ENCODE assay signal across 21 mouse cellular contexts in genomic region chr2:153151926-153152665, GRCm38 (mm10). TPM values are rescaled to one million over a fixed set of nuclear protein-coding genes. Genes with fewer than 3 reads are reported as not detected.
DNase-seq lines count a peak whose midpoint lies in the region; ATAC-seq lines count a peak whose summit lies in the region.
"Had no signal": no experiment of that assay in that cellular context is flagged by ENCODE, and none has a peak within 500 bp of the region (broad histone marks: within the 10 kb centered on the region; RNA-seq: fewer than 3 reads in every experiment).

No protein-coding gene starts in this region.

- WGBS in heart, embryonic 11.5 days (ENCODE audit: insufficient replicate concordance) = 67% methylated on average over 8 of the region's 8 CpGs

- no peak for ATAC-seq in heart, embryonic 11.5 days (replicated peaks; ENCODE audit: insufficient number of reproducible peaks, low FRiP score, low TSS enrichment)
- peak; percentile 45 for ATAC-seq in CD4-positive, CD25-positive, alpha-beta regulatory T cell, adult 4 months
- ATAC-seq in megakaryocyte, adult 5-6 weeks (ENCODE audit: poor library complexity, severe bottlenecking) = peak; percentile 37
- ATAC-seq: inflammation-experienced regulatory T-cells, adult 6 months; liver, postnatal 0 days had no signal

- no peak overlapping the region for H3K27ac ChIP-seq in heart, embryonic 11.5 days (ENCODE audit: low read depth, low read length)
- H3K27ac ChIP-seq: forebrain, embryonic 12.5 days; heart, adult 2 months; left cerebral cortex, adult 2 months; limb, embryonic 10.5 days; stomach, postnatal 0 days had no signal

- H3K9me3 ChIP-seq in heart, embryonic 11.5 days (replicated peaks; ENCODE audit: control insufficient read depth, low read length) = no peaks in the 10 kb centered on the region
- H3K9me3 ChIP-seq: forebrain, embryonic 12.5 days; limb, embryonic 10.5 days had no signal

- no peak overlapping the region for H3K9ac ChIP-seq in heart, embryonic 11.5 days (ENCODE audit: low read depth, low read length)
- H3K9ac ChIP-seq: forebrain, embryonic 12.5 days; liver, postnatal 0 days had no signal

- no peaks in the 10 kb centered on the region for H3K36me3 ChIP-seq in heart, embryonic 11.5 days (ENCODE audit: control insufficient read depth, insufficient read depth, low read length)
- H3K36me3 ChIP-seq: forebrain, embryonic 12.5 days; limb, embryonic 10.5 days had no signal

- no peak overlapping the region for H3K4me3 ChIP-seq in heart, embryonic 11.5 days (ENCODE audit: low read depth, low read length)
- H3K4me3 ChIP-seq: forebrain, embryonic 12.5 days; heart, adult 2 months; left cerebral cortex, adult 2 months; limb, embryonic 10.5 days had no signal

- H3K27me3 ChIP-seq in heart, embryonic 11.5 days (ENCODE audit: control insufficient read depth, insufficient read depth, low read length) = peaks cover 3% of the 10 kb centered on the region; the same call in 1 of the 2 replicates

- DNase-seq in heart, adult 11 months = peak; percentile 80
- peak; percentile 35 to 57 for DNase-seq in cerebellum, postnatal 14 days
- no peak for DNase-seq in urinary bladder, adult 18-20 months (ENCODE audit: low spot score in 2 of 2)
- no peak for DNase-seq in thymus, adult 18-20 months
- no peak for DNase-seq in kidney, adult 11 months
- DNase-seq: adrenal gland, adult 8-10 months; B cell, adult 2 months; gastrocnemius, postnatal 10 days; heart, adult 2 months; kidney, postnatal 4 days; layer of hippocampus, adult 9-11 months; liver, postnatal 0 days; lung, postnatal 10 days had no signal

- no peak overlapping the region for H3K4me2 ChIP-seq in heart, embryonic 11.5 days
- H3K4me2 ChIP-seq: forebrain, embryonic 12.5 days had no signal

- H3K4me1 ChIP-seq in heart, embryonic 11.5 days (ENCODE audit: control insufficient read depth, insufficient read depth, low read length) = peaks cover 3% of the 10 kb centered on the region
- H3K4me1 ChIP-seq: forebrain, embryonic 12.5 days; limb, embryonic 10.5 days had no signal

RNA-seq across cellular contexts. Expression of gene Tm9sf4, which starts 9.0 kb away (rescaled TPM):
- polyA plus RNA-seq in heart, embryonic 11.5 days (2014; fragmentation: Nextera tagmentation; extraction: Ambion mirVana) = 73.2 and 75.8 TPM in 2 replicates
- polyA plus RNA-seq in CD4-positive, CD25-positive, alpha-beta regulatory T cell, adult 4 months (2017; shearing (Covaris generic)) = 10 to 100 TPM; 41.1 to 62.2 TPM
- total RNA-seq in megakaryocyte, adult 5-6 weeks (2015) = 50.1 and 56.9 TPM in 2 replicates
- 78.7 and 85.5 TPM in 2 replicates for total RNA-seq in megakaryocyte, adult 5-6 weeks (2017)

RNA-seq across cellular contexts. Expression of gene Hck, which starts 43.8 kb away (rescaled TPM):
- 0.87 and 1.6 TPM in 2 replicates for polyA plus RNA-seq in heart, embryonic 11.5 days (2014; fragmentation: Nextera tagmentation; extraction: Ambion mirVana)
- polyA plus RNA-seq in CD4-positive, CD25-positive, alpha-beta regulatory T cell, adult 4 months (2017; shearing (Covaris generic)) = under 1 TPM; 0.61 to 0.67 TPM
- 207 and 212 TPM in 2 replicates for total RNA-seq in megakaryocyte, adult 5-6 weeks (2015)
- total RNA-seq in megakaryocyte, adult 5-6 weeks (2017) = 279 and 282 TPM in 2 replicates

Comparison
In these comparisons a context has a peak if more than half of its experiments do, and no peak if none do; other contexts are left out.
1. DNase-seq: peak in heart, adult 11 months (single experiment) and cerebellum, postnatal 14 days (2 of 2); none in urinary bladder, adult 18-20 months (0 of 2), thymus, adult 18-20 months (0 of 2) and kidney, adult 11 months (single experiment).